Mouse (Mus musculus): ENCODE results near the gene Hist1h4a. TPM values are rescaled to one million over a fixed set of nuclear protein-coding genes. Genes with fewer than 3 reads are reported as not detected.
"Not testable (repeated sequence)": the region's sequence is repeated elsewhere in the genome, so short reads cannot be mapped to it uniquely, and the experiment has no call there.

Hist1h4a gene
- polyA plus RNA-seq, 1 experiment from 2014 or later = not detected

- Histone ChIP-seq H3K27ac (replicated peaks) (no peak overlapping the region), H3K9me3 (replicated peaks) (no peaks in the 10 kb centered on the region), H3K4me3 (replicated peaks) (no peak overlapping the region), H3K36me3 (replicated peaks) (no peaks in the 10 kb centered on the region), H3K9ac (no peak overlapping the region; the same call in 1 of the 2 replicates), H3K4me2 (no peak overlapping the region), H3K4me1 (replicated peaks) (peaks cover 53% of the 10 kb centered on the region), H3K27me3 (no peaks in the 10 kb centered on the region)
- WGBS (ENCODE audit: insufficient replicate concordance) = 48% methylated on average over 4 of the region's 4 CpGs
- no peak for ATAC-seq (ENCODE audit: insufficient read depth)
Observed at GRCm38 (mm10) chr13:23724239-23724638, 36.8 kb downstream of the Hist1h4a start.

DNA sequence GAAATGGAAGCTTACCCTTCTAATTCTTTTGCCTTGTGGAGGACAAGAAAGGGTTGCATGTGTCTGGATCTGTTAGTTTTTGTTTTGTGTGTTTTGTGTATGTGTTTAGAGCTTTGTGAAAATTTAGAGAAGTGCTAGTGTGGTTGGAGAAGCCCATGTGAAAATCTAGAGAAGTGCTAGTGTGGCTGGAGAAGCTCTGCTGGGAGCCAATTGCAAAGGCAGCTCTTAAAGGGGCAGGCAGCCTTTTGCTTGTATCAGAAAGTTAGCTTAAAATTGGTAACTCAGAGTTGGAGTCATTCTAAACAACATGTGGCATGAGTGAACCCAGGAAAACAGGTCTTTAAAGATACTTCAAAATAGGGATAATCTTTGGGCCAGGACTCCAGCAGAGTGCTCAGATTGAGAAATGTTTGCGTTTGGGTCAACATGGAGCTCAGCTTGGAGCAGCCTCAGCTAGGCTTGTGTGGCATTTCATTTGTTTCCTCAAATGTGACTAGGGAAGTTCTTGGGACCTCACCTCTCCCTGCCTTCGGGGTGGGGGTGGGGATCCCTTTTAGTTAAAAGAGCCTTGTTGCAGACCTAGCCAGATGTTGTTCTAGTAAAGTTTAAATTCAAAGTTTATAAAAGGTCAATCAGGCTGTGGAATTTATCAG, 43.3 kb downstream of the Hist1h4a start:
- 17% methylated on average over 2 of the region's 2 CpGs for WGBS (ENCODE audit: insufficient replicate concordance)
- not testable (repeated sequence) for H3K9ac ChIP-seq; ATAC-seq (ENCODE audit: insufficient read depth)

DNA sequence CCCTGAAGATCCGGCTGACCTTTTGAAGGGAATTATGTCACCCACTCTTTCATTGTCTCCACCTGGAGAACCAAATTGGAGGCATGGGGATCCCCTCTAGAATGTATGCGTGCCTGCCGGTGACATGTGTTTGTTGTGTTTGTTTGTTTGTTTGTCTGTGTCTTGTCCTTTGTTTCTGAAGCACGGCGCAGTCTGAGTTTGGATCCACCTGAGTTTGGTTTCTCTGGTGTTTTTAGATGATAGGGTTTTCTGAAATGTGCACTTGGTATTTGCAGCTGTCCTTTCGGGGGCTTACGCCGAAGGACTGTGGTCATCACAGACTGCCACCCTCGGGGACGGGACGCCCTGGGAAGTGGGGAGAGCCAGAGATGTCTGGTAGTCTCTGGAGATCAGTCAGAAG, 43.9 kb downstream of the Hist1h4a start:
- ATAC-seq (ENCODE audit: insufficient read depth) = no peak
- H3K27ac ChIP-seq (replicated peaks) = 0 out of 2 replicates have a peak overlapping the region, but pooled peaks have one; percentile 41
- no peak overlapping the region for H3K4me2 ChIP-seq
- no peaks in the 10 kb centered on the region for H3K9me3 ChIP-seq (replicated peaks)
- H3K27me3 ChIP-seq = no peaks in the 10 kb centered on the region; the same call in 1 of the 2 replicates
- H3K4me3 ChIP-seq (replicated peaks) = no peak overlapping the region
- WGBS (ENCODE audit: insufficient replicate concordance) = 47% methylated on average over 11 of the region's 11 CpGs
- H3K36me3 ChIP-seq (replicated peaks) = no peaks in the 10 kb centered on the region
- peaks cover 4% of the 10 kb centered on the region; the same call in 1 of the 2 replicates for H3K4me1 ChIP-seq (replicated peaks)
- no peak overlapping the region for H3K9ac ChIP-seq

More for the DNA sequence above, 43.3 kb downstream of the Hist1h4a start:
- not testable (repeated sequence) for H3K36me3 ChIP-seq (replicated peaks); H3K4me3 ChIP-seq (replicated peaks); H3K27me3 ChIP-seq; H3K9me3 ChIP-seq (replicated peaks); H3K4me1 ChIP-seq (replicated peaks); H3K4me2 ChIP-seq
- 0 out of 2 replicates have a peak overlapping the region, but pooled peaks have one; percentile 41 for H3K27ac ChIP-seq (replicated peaks)

DNA sequence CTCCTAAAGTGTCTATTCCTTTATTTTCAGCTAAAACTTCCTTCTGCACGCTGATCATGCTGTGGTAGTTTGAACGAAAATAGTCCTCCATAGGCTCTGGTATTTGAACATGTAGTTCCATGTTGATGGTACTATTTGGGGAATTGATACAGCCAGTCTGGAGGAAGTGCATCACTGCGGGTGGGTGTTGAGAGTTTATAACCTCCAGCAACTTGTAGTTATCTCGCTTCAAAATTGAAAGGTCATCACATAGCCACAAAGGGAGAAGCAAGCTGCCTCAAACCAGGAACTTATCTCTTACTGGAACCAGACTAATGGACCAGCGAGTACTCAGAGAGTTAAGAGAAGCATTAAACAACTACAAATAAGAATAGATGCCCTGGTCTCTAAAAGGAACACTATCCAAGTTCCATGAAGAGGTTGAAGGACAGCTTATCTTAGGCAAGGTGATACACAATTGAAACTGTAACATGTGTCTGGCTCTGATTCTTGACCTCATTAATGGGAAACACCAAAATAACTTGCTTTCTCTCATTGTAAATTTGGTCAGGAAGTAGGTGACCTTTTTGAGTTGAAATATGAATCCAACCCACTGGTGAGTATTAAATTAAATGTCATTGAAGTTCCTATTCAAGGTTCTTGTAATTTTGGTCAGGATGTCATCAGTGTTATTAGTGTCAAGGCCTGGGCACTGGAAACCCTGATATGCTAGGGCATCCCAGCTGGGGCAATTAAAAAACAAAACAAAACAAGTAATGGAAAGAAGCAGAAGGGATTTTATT, 44.6 kb downstream of the Hist1h4a start:
- H3K4me2 ChIP-seq = no peak overlapping the region
- no peak overlapping the region for H3K4me3 ChIP-seq (replicated peaks)
- H3K9me3 ChIP-seq (replicated peaks) = no peaks in the 10 kb centered on the region
- peaks cover 3% of the 10 kb centered on the region; the same call in 1 of the 2 replicates for H3K27me3 ChIP-seq
- peaks cover 8% of the 10 kb centered on the region for H3K4me1 ChIP-seq (replicated peaks)
- H3K9ac ChIP-seq = no peak overlapping the region
- no peak overlapping the region for H3K27ac ChIP-seq (replicated peaks)
- H3K36me3 ChIP-seq (replicated peaks) = no peaks in the 10 kb centered on the region
- 26% methylated on average over 5 of the region's 5 CpGs for WGBS (ENCODE audit: insufficient replicate concordance)
- ATAC-seq (ENCODE audit: insufficient read depth) = no peak

Small RNAs within 50 kb of the gene (microRNA-seq; reads per million reads assigned to microRNA genes)
- gene Gm44314 = not detected
- gene Gm44484 = not detected

Other genes with a start within 250 kb of the Hist1h4a start
- 4.6 and 7.0 TPM in 2 replicates for gene Hist1h4h, start 230.2 kb downstream of the Hist1h4a start, polyA plus RNA-seq (2015; fragmentation: Nextera tagmentation; extraction: Ambion mirVana)
- gene Hist1h2af, start 227.3 kb downstream of the Hist1h4a start, polyA plus RNA-seq (2015; fragmentation: Nextera tagmentation; extraction: Ambion mirVana) = 8.3 and 9.7 TPM in 2 replicates
- 9.4 and 11.7 TPM in 2 replicates for gene Hist1h3g, start 225.8 kb downstream of the Hist1h4a start, polyA plus RNA-seq (2015; fragmentation: Nextera tagmentation; extraction: Ambion mirVana)
- 1.5 and 1.6 TPM in 2 replicates for gene Hist1h2bh, start 217.8 kb downstream of the Hist1h4a start, polyA plus RNA-seq (2015; fragmentation: Nextera tagmentation; extraction: Ambion mirVana)
- 0.99 and 1.4 TPM in 2 replicates for gene Hist1h3f, start 217.2 kb downstream of the Hist1h4a start, polyA plus RNA-seq (2015; fragmentation: Nextera tagmentation; extraction: Ambion mirVana)
- gene Hist1h4f, start 209.6 kb downstream of the Hist1h4a start, polyA plus RNA-seq (2015; fragmentation: Nextera tagmentation; extraction: Ambion mirVana) = 1.4 and 2.5 TPM in 2 replicates
- gene Hist1h1d, start 208.0 kb downstream of the Hist1h4a start, polyA plus RNA-seq (2015; fragmentation: Nextera tagmentation; extraction: Ambion mirVana) = 1.1 TPM in 2 replicates
- gene Hist1h3e, start 198.9 kb downstream of the Hist1h4a start, polyA plus RNA-seq (2015; fragmentation: Nextera tagmentation; extraction: Ambion mirVana) = 2.7 and 4.4 TPM in 2 replicates
- gene Hist1h2ae, start 190.0 kb downstream of the Hist1h4a start, polyA plus RNA-seq (2015; fragmentation: Nextera tagmentation; extraction: Ambion mirVana) = 75.0 and 100 TPM in 2 replicates
- 10.0 and 11.6 TPM in 2 replicates for gene Hist1h2bg, start 189.8 kb downstream of the Hist1h4a start, polyA plus RNA-seq (2015; fragmentation: Nextera tagmentation; extraction: Ambion mirVana)
- gene Hist1h2bf, start 187.0 kb downstream of the Hist1h4a start, polyA plus RNA-seq (2015; fragmentation: Nextera tagmentation; extraction: Ambion mirVana) = 4.0 and 6.7 TPM in 2 replicates
- 3.6 and 4.1 TPM in 2 replicates for gene Hist1h2ad, start 186.8 kb downstream of the Hist1h4a start, polyA plus RNA-seq (2015; fragmentation: Nextera tagmentation; extraction: Ambion mirVana)
- 6.0 and 7.4 TPM in 2 replicates for gene Hist1h3d, start 185.5 kb downstream of the Hist1h4a start, polyA plus RNA-seq (2015; fragmentation: Nextera tagmentation; extraction: Ambion mirVana)
- gene Hist1h4d, start 179.6 kb downstream of the Hist1h4a start, polyA plus RNA-seq (2015; fragmentation: Nextera tagmentation; extraction: Ambion mirVana) = 125 and 146 TPM in 2 replicates
- gene Hist1h2be, start 140.1 kb downstream of the Hist1h4a start, polyA plus RNA-seq (2015; fragmentation: Nextera tagmentation; extraction: Ambion mirVana) = 1.8 and 1.9 TPM in 2 replicates
- 24.7 and 26.6 TPM in 2 replicates for gene Hist1h1e, start 138.7 kb downstream of the Hist1h4a start, polyA plus RNA-seq (2015; fragmentation: Nextera tagmentation; extraction: Ambion mirVana)
- 1.2 and 1.4 TPM in 2 replicates for gene Hist1h2ac, start 77.3 kb downstream of the Hist1h4a start, polyA plus RNA-seq (2015; fragmentation: Nextera tagmentation; extraction: Ambion mirVana)
- 136 and 151 TPM in 2 replicates for gene Hist1h2bc, start 77.0 kb downstream of the Hist1h4a start, polyA plus RNA-seq (2015; fragmentation: Nextera tagmentation; extraction: Ambion mirVana)
- gene Hist1h1t, start 65.4 kb downstream of the Hist1h4a start, polyA plus RNA-seq (2015; fragmentation: Nextera tagmentation; extraction: Ambion mirVana) = 0.17 TPM in 1 of 2 replicates, not detected in the other
- 7.3 and 8.8 TPM in 2 replicates for gene Hist1h4c, start 62.8 kb downstream of the Hist1h4a start, polyA plus RNA-seq (2015; fragmentation: Nextera tagmentation; extraction: Ambion mirVana)
- gene Hfe, start 50.4 kb downstream of the Hist1h4a start, polyA plus RNA-seq (2015; fragmentation: Nextera tagmentation; extraction: Ambion mirVana) = 13.6 and 16.4 TPM in 2 replicates
- gene Hist1h1c, start 22.4 kb downstream of the Hist1h4a start, polyA plus RNA-seq (2015; fragmentation: Nextera tagmentation; extraction: Ambion mirVana) = 81.0 and 85.5 TPM in 2 replicates
- gene Hist1h3c, start 15.6 kb downstream of the Hist1h4a start, polyA plus RNA-seq (2015; fragmentation: Nextera tagmentation; extraction: Ambion mirVana) = 6.4 and 7.3 TPM in 2 replicates
- 5.6 and 5.7 TPM in 2 replicates for gene Hist1h2bb, start 14.5 kb downstream of the Hist1h4a start, polyA plus RNA-seq (2015; fragmentation: Nextera tagmentation; extraction: Ambion mirVana)
- gene Hist1h2ab, start 10.1 kb downstream of the Hist1h4a start, polyA plus RNA-seq (2015; fragmentation: Nextera tagmentation; extraction: Ambion mirVana) = 60.0 and 64.5 TPM in 2 replicates
- gene Hist1h3b, start 9.0 kb downstream of the Hist1h4a start, polyA plus RNA-seq (2015; fragmentation: Nextera tagmentation; extraction: Ambion mirVana) = 13.6 and 15.4 TPM in 2 replicates
- gene Hist1h4b, start 4.2 kb downstream of the Hist1h4a start, polyA plus RNA-seq (2015; fragmentation: Nextera tagmentation; extraction: Ambion mirVana) = 2.7 and 4.1 TPM in 2 replicates
- 6.4 and 7.6 TPM in 2 replicates for gene Hist1h3a, start 1.2 kb upstream of the Hist1h4a start, polyA plus RNA-seq (2015; fragmentation: Nextera tagmentation; extraction: Ambion mirVana)
- 3.5 and 4.3 TPM in 2 replicates for gene Hist1h1a, start 2.4 kb upstream of the Hist1h4a start, polyA plus RNA-seq (2015; fragmentation: Nextera tagmentation; extraction: Ambion mirVana)
- not detected in 2 replicates for gene Trim38, start 8.7 kb upstream of the Hist1h4a start, polyA plus RNA-seq (2015; fragmentation: Nextera tagmentation; extraction: Ambion mirVana)
- 1.5 and 1.8 TPM in 2 replicates for gene Slc17a2, start 45.8 kb upstream of the Hist1h4a start, polyA plus RNA-seq (2015; fragmentation: Nextera tagmentation; extraction: Ambion mirVana)
- gene Slc17a3, start 78.2 kb upstream of the Hist1h4a start, polyA plus RNA-seq (2015; fragmentation: Nextera tagmentation; extraction: Ambion mirVana) = 6.5 and 7.5 TPM in 2 replicates
- gene Slc17a1, start 106.5 kb upstream of the Hist1h4a start, polyA plus RNA-seq (2015; fragmentation: Nextera tagmentation; extraction: Ambion mirVana) = 0.32 and 0.59 TPM in 2 replicates
- 0.09 and 0.24 TPM in 2 replicates for gene Slc17a4, start 153.8 kb upstream of the Hist1h4a start, polyA plus RNA-seq (2015; fragmentation: Nextera tagmentation; extraction: Ambion mirVana)
- not detected in 2 replicates for gene Hist1h2ba, start 172.9 kb upstream of the Hist1h4a start, polyA plus RNA-seq (2015; fragmentation: Nextera tagmentation; extraction: Ambion mirVana)
- not detected in 2 replicates for gene Hist1h2aa, start 173.2 kb upstream of the Hist1h4a start, polyA plus RNA-seq (2015; fragmentation: Nextera tagmentation; extraction: Ambion mirVana)
- not detected in 2 replicates for gene Scgn, start 230.0 kb upstream of the Hist1h4a start, polyA plus RNA-seq (2015; fragmentation: Nextera tagmentation; extraction: Ambion mirVana)

Data from liver, embryonic 15.5 days (tissue).